Mouse (Mus musculus): ENCODE measurements around the gene Tmem106a.
A peak's percentile ranks its signal among the peaks of the same experiment; 100 is the strongest.
"Not testable (repeated sequence)": the region's sequence is repeated elsewhere in the genome, so short reads cannot be mapped to it uniquely, and the experiment has no call there.

Tmem106a gene

DNA sequence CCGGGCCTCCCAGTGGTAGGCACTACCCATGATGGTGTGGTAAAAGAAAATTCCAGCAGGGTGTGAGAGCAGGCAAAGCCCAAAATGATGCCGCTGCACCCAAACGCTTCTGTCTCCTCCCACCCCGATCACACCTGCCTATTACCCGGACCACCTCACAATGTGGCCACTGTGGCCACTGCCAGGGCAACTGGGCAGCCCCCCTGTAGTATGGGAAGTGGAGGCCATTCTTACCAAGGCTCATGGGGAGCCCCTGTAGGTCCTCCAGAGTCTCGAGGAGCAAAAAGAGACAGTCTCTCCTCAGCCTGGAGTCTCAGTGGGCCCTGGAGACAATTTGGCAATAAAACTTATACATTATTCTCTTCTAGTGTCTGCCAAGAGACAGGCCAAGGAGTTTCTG lies 17.1 kb downstream of the Tmem106a start, which contains the start of gene Gm11634:
Gene Gm11634, minus strand, starts transcription at position 101 of the 400 bp plus-strand sequence.
- no peak for DNase-seq (ENCODE audit: low spot score in 2 of 2)

DNA sequence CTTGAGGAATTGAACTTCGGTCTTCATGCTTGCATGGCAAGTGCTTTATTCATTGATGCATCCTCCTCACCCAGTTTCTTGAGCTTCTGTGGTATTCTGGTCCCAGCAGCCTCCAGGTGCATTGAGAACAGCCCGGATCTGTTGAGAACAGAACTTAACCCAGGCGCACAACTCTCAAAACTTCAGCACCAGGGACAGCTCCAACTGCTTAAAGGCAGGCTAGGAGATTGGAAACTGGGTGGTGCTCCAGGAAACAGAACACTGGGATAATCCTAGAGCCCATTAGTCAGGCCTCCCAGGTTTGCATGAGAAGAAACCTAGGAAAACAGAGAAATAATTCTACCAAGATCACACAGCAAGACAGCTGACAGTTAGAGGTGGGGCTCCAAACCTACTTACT lies 20.4 kb downstream of the Tmem106a start:
- no peak for DNase-seq (ENCODE audit: low spot score in 2 of 2)

DNA sequence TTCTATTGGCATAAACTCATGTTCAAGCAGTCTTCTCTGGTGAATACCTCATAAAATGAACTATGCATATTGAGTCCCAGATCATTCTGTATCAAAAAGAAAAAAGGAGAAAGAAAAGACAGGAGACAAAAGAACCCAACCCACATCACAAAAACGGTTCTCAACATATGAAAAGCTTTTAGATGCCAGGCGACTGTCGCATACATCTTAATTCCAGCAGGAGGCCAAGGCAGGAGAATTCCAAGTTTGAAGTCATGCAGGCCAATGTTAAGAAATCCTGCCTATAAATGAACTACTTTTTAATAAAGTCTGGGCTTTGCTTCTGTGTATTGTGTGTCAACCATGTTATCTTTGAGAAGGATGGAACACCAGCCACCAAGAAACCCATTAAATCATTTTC lies 22.1 kb downstream of the Tmem106a start:
- DNase-seq (ENCODE audit: low spot score in 2 of 2) = no peak

DNA sequence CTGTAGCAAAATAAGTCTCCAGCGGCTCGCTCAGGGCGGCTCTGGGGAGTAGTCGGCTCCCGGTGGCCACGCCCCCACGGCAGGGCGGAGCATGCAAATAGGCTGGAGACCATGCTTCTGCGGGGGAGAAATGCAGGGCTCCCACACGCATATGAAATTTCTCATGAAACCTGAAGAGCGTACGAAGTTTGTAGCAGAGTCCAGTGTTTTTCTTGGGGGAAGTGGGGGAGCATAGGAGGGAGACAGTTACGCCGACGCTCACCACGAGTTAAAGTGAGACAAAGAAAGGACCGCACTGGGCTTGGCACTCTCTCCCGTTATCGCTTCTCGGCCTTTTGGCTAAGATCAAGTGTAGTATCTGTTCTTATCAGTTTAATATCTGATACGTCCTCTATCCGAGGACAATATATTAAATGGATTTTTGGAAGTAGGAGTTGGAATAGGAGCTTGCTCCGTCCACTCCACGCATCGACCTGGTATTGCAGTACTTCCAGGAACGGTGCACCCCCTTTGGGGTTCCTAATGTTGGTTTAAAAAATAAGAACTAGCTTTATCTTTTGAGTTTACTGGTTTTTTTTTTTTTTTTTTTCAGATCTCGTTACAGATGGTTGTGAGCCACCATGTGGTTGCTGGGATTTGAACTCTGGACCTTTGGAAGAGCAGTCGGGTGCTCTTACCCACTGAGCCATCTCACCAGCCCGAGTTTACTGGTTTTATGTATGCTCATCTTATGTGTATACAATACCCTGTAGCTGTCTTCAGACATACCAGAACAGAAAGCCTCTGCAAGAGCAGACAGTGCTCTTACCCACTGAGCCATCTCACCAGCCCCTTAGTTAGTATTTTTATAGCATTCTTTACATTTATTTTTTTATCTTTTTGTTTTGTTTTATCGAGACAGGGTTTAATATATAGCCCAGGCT lies 22.8 kb downstream of the Tmem106a start:
- DNase-seq (ENCODE audit: low spot score in 2 of 2) = peak; percentile 26 to 35

DNA sequence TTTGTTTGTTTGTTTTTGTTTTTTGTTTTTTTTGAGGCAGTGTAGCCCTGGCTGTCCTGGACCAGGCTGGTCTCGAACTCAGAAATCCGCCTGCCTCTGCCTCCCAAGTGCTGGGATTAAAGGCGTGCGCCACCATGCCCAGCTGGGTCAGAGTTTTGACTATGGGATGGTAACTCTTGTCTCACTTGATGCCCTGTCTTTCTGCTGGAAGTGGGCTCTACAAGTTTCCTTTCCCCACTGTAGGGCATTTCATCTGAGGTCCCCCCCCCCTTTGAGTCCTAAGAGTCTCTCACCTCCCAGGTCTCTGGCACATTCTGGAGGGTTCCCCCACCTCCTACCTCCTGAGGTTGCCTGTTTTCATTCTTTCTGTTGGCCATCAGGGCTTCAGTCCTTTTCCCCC lies 25.1 kb downstream of the Tmem106a start:
- DNase-seq (ENCODE audit: low spot score in 2 of 2) = not testable (repeated sequence)

DNA sequence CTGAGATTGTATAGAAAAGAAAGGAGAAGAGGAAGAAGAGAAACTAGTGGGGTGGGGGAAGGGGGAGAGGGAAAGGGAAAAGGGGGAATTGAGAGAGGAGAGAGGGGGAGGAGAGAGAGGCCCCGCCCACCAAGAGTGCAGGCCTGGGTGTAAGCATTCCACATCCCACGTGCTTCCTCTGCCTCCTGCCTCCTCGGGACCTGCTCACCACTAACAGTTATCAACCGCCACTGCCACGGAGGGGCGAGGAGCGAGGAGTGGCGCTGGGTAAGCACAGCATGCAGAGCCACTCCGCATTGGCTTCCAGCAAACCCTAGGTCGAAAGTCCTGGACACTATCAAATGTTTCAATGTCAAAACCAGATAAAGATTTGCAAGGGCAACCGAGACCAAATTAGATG lies 28.4 kb downstream of the Tmem106a start:
- no peak for DNase-seq (ENCODE audit: low spot score in 2 of 2)

DNA sequence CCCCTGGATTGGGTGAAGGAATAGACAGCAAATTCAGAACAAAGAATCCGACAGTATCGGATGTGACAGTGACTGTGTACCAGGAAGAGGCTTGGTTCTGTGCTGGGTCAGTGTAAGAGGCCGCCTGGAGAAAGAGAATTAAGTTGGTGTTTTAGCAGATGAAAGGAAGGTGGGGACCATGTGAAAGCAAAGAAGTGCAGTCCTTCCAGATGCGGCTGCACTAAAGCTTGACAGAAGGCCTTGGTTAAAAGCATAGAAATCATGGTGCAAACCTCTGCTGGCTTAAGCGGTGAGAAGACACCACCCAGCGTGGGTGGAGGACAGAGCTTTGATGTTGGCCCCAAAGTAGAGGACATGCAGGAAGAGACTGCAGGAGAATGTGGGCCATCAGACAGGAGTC lies 31.6 kb downstream of the Tmem106a start:
- DNase-seq (ENCODE audit: low spot score in 2 of 2) = no peak

DNA sequence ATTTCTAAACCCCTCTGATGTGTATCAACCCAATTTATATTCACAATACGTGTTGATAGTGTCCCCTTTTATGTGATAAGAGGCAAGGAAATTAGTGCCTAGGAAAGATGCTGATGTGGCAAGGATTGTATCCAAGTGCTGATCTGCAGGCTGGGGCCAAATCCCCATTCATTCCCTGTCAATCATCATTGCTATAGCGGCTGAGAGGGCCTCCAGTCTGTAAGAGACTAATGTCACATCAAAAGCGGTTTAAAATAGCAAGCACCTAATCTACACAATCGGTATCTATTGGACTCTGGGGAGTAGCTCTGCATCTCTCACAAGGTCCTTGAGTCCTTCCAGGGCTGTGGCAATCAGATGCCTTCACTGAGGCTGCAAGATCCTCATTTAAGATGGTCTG lies 32.1 kb downstream of the Tmem106a start:
- no peak for DNase-seq (ENCODE audit: low spot score in 2 of 2)

DNA sequence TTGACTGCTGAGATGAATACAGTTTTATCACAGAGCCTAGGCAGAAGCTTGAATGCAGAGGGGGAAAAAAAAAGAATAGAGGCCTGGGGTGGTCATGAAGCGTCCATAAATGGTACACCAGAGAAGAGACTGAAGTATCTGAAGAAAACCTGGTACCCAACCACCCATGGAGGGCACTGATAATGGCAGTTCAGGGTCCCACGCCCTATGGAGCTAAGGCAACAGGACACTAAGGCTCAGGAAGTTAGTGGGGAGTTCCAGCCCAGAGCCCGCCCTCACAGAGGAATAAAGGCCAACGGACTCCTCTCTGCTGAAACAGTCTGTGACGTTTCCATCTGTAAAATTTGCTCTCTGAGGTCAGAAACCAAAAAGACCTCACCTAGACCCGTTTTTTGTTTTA lies 33.3 kb downstream of the Tmem106a start:
- DNase-seq (ENCODE audit: low spot score in 2 of 2) = no peak

DNA sequence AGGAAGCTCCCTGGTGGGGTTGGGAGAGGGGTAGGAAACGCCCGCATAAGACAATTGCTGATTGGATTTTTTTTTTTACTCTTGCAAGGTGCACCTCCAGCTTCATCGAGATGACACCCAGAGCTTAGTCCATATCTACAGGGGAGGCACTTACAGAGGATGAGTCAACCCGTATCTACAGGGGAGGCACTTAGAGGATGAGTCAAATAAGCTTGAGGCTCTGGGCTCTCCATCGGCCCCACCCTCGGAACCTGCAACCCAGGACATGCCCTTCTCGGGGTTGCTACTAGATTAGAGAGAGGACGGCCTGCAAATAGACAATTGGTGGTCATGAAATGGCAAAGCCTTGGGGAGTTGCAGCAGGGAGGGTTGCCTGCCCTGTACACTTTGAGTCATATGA lies 34.1 kb downstream of the Tmem106a start:
- no peak for DNase-seq (ENCODE audit: low spot score in 2 of 2)

DNA sequence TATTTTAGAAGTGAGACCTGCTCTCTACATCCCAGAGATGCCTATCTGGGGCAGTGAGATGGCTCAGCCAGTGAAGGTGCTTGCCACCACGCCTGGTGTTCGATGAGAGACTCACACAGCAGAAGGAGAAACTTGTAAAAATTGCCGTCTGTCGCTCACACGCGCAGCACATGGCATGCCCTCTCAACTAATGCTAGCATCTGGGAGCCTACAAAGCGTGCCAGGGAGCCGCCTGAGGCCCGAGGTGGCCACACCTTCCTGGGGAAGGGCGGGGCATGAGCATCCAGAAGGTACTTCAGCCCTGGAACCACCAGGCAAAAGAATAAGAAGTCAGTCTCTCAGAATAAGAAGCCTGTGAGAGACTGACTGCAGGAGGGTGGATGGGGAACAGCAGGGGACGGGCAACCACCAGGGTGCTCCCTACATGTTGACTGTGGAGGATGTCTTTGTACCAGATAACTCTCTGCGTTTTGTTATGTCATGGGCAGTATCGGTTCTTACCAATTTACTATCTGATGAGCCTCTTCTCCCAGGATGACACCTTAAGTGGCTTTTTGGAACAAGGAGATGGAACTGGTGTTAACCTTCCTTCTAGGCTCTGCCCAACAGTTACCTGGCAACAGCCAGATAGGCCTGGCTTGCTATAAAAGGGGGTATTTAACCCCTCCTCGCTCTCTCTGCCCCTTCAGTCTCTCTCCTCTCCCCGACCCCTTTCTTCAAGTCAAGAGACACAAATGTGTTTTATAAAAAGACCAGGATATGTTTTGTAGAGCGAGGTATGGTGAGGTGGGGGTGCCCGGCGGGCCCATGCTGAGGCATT lies 35.1 kb downstream of the Tmem106a start:
- DNase-seq (ENCODE audit: low spot score in 2 of 2) = no peak

DNA sequence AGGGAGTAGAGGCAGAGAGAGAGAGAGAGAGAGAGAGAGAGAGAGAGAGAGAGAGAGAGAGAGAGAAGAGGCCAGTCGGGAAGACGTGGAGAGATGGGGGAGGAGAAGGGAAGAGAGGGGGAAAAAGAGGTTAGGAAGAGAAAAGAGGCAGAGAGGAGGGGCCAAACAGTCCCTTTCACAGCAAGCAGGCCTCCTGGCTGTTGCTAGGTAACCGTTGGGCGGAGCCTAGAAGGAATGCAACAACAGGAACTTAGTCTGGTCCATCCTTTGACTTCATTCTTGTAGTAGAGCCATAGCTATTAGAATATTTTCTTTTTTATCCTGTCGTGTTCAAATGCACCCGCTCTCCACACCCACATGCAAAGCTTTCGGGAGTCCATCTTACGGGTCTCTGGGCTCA lies 35.8 kb downstream of the Tmem106a start:
- DNase-seq (ENCODE audit: low spot score in 2 of 2) = peak in 1 of 2 experiments; percentile 29

DNA sequence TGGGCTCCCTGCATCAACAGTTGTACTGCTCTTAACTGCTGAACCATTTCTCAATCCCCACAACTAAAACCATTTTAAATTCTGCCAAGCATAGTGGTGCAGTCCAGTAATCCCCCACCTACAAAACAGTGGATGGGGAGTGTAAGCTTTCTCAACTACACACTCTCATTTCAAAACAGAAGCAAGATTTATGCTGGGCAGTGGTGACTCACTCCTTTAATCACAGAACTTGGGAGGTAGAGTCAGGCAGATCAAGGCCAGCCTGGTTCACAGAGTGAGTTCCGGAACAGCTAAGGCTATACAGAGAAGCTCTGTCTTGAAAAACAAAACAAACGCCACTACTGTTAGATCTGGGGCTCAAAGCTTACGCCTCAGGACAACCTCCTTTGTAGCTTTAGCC lies 36.6 kb downstream of the Tmem106a start:
- DNase-seq (ENCODE audit: low spot score in 2 of 2) = no peak

DNA sequence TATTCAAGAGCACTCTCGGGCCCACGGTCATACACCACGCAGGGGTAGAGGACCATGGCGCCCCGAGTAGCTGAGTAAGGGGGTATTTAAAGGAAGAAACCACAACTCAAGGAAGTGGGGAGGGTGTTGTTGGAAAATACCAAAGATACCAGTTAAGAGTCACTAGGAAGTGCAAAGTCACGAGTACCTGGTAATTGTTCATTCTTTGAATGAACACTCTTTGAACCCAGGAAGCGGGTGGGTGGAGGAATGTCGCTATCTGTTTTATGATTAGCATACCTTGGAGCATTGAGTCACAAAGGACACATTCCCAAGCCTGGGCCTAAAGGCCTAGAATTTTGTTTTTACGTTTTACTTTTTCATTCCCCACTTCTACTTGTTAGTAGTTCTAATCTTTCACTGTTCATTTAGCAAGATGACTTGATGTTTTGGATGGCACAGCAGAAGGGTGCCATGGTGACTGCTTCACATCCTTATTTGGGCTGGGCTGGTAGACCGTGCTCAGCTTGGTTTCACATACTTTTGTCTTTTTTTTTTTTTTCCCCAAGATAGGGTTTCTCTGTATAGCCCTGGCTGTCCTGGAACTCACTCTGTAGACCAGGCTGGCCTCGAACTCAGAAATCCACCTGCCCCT lies 38.1 kb downstream of the Tmem106a start:
- not testable (repeated sequence) for DNase-seq (ENCODE audit: low spot score in 2 of 2)

DNA sequence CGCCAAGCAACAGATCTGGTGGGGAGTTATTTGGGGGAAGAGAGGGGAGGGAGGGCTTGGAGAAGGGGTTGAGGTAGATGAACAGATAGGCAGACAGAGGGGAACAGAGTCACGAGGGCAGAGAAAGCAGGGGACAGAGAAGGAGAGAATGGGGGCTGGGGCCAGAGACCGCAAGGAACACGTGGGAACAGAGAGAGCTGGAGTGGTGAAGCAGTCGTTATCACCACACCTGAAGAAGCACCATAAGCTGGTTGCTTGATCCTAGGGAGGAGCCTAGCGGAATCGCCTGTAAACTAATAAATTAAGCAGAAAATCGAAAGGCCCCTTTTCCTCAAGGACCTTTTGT lies 44.6 kb downstream of the Tmem106a start:
- no peak for DNase-seq (ENCODE audit: low spot score in 2 of 2)

DNA sequence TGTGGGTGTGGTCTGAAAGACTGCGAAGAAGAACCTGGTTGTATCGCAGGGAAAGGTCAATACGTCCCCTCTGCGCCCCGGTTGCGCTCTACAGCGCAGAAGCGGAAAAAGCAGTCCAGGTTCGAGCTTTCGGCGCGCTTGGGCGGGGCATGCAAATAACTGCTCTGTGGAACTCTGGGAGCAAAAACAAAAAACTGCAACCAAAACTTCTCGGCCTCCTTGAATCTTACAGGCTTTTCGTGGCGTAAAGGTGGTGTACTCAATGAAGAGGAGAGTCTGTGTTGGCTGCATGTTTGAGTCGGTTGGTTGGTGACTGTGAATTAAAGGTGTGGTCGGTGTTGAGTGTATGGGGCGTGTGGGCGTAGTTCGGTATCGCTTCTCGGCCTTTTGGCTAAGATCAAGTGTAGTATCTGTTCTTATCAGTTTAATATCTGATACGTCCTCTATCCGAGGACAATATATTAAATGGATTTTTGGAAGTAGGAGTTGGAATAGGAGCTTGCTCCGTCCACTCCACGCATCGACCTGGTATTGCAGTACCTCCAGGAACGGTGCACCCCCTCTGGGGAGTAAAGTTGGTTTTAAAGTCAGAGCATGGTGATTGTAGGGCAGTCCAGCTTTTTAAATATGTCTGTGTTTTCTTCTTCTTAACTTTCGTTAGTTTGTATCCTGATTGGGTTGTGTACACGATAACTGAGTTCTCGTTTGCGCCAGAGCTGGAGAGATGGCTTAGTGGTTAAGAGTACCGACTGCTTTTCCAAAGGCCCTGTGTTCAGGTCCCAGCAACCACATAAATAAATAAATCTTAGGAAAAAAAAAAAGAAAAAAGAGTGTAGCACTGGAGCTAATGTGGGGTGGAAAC lies 45.2 kb downstream of the Tmem106a start, which contains the start of gene Rdm1:
Gene Rdm1, plus strand, starts transcription at position 201 of the 862 bp plus-strand sequence.
- DNase-seq (ENCODE audit: low spot score in 2 of 2) = peak; percentile 72 to 79

DNA sequence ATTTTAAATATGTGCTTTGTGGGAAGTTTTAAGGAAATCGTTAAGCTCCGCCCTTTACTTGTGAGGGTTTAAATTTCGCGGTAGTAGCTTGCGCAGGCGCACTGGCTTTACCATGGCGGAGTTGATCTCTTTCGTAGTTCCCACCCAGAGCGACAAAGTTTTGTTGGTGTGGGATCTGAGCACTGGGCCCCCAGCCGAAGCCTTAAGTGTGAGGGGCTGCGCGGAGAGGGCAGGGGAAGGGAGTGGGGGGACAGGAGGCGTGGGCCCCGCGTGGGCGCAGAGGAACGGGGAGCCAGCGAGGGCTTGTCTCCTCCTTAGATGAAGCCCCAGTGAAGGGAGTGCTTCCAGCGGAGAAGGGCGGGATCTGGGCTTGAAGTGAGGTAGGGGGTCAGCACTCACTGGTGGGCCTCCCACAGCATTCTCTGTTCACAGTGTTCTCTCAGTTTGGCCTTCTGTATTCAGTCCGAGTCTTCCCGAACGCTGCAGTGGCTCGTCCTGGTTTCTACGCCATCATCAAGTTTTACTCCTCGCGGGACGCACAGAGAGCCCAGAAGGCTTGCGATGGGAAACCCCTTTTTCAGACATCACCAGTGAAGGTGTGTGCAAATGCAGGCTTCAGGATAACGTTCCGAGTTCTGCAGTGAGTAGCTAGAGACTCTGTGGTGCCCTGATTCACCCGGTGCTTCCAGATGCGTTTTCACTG lies 46.0 kb downstream of the Tmem106a start:
- DNase-seq (ENCODE audit: low spot score in 2 of 2) = peak; percentile 79 to 87

DNA sequence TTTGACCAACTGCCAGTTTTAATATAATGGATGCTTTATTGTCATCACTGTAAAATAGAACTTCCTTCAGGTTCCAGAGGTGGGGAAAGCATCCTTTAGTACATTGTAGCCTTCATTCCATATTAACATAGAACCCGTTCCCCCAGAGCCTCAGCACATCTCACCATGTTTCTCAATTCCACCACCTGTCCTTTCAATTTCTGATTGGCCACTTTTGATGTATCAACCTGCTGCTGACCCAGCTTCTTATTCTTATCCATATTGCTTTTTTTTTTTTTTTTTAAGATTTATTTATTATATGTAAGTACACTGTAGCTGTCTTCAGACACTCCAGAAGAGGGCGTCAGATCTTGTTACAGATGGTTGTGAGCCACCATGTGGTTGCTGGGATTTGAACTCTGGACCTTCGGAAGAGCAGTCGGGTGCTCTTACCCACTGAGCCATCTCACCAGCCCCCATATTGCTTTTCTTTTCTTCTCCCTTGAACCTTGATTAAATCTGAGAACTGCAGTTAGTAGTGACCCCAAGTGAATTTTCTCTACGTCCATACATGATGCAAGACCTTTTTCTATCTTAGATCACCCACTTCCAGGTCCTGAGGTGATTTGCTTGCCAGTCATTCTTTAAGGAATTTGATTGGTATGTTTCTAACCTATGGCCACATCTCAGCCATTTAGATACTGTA lies 46.8 kb downstream of the Tmem106a start:
- DNase-seq (ENCODE audit: low spot score in 2 of 2) = not testable (repeated sequence)

DNA sequence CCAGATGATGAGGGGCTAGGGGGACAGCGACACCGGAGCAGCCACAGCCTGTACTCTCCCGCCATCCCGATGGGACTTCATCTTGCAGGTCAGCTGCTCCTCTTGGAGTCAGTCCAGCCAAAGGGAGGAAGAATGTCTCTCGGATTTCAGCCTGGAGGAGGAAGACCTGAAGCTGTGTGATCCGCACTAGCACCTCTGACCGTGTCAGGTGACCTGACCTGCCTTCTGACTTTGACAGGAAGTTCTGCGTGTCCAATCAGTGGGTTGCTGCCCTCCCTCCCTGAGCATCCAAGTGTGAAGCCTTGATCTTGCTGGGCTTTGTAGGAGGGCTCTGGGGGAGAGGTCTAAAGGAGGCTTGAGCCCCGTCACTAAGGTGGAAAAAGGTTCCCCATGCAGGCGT lies 53.6 kb downstream of the Tmem106a start:
- DNase-seq (ENCODE audit: low spot score in 2 of 2) = no peak

DNA sequence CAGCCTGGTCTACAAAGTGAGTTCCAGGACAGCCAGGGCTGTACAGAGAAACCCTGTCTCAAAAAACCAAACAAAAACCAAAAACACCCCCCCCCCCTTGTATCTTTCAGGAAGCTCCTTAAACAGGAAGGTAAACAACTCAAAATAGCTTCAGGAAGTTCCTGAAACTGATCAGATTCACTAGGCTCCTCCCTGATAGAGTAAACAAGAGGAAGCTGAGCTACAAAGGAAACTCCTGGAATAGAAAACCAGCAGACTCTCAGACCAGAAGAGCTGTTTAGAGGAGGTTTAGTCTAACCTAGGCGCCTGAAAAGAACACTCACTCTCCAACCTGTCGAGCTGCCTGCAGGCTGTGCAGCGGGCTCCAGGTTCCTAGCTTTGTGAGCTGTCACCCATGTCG lies 57.7 kb downstream of the Tmem106a start:
- no peak for DNase-seq (ENCODE audit: low spot score in 2 of 2)

Measured in right cerebral cortex, adult 2 months (tissue).